Mouse (Mus musculus) embryo, embryonic 10.5 days (tissue): ENCODE measurements around the gene Arglu1.
A peak's percentile ranks its signal among the peaks of the same experiment; 100 is the strongest.

ENCODE experiments used
- DNase-seq: peaks from one replicate; pipeline ENCODE4 v3.0.0-alpha.2; 2015; ENCODE audit warnings: low spot score

Arglu1 gene

GRCm38 (mm10) chr8:8621236-8621917 lies 68.9 kb downstream of the Arglu1 start:
- DNase-seq = no peak

DNA sequence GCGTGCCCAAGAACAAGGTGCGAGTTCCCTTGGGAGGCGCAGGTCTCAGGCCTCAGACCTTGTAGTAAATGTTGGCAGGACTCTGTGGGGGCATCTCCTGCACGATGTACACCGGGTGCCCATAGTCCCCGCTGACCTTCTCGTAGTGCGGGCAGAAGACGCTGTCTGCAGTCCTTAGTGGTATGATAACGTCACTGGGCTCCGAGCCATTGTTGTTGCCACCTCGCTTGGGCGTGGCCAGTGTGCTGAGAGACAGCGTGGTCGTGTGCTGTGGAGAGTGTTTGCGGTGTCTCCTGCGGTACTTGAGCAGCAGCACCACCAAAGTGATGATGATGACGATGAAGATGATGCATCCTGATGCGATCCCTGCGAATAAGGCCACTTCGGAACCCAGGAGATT lies 69.8 kb downstream of the Arglu1 start:
- no peak for DNase-seq

DNA sequence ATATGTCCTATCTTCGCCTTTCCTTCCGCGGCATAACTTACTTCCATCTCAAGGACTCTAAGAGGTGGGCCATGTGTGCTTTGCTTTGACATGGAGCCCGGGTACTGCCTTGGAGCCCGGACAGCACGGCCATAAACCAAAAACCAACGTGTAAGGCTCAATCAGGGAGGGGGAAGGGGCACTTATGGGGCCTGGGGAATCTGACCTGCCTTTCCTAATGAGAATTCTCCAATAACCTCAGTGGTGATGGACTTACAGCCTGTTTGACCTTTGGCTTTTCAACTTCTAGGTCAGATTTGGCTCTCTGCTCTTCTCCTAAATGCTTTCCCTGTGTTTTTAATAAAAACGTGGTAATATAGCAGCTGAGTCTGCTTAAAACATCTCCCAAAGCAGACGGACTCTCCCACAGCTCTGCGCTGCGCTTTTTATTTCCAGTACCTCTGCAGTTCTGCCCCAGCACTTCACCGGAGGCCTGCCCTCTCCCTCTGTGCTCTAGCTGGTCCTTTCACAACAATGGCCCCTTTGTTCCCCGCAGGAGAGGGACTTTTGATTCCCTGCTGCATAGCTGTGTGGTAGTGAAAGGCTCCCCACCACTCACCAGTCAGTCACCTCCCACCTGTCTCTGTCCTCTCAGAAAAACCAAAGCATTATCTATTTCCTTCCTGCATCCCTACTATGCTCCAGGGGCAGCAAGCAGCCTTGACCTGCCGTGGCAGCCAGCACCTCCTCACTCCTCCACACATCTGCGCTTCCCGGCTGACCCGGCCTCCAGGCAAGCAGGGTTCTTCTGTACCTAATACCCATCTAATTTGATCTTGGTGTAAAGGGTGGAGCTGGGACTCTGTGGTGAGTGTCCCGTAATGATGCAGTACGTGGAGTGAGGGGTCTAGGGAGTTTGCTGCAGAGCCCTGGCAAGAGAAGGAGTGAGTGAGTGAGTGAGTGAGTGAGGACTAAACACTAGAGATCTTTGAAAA lies 70.8 kb downstream of the Arglu1 start:
- peak; percentile 82 for DNase-seq
